Mouse (Mus musculus) brain, adult 2 months (tissue): Measurements from ENCODE around the gene Serpinh1.

Experiments
- DNase-seq: peaks from one replicate; pipeline ENCODE4 v3.0.0; 2011; ENCODE audit warnings: low read depth, low spot score

The Serpinh1 gene

GRCm38 (mm10) chr7:99352526-99353400 is at the start of gene Serpinh1:
TSS of gene Serpinh1 (minus strand) at chr7:99353239.
- DNase-seq = peak; percentile 19

- no peak for DNase-seq
Observed at GRCm38 (mm10) chr7:99402477-99402876, 49.4 kb upstream of the Serpinh1 start.

GRCm38 (mm10) chr7:99401373-99401772 is 48.3 kb upstream of the Serpinh1 start:
- no peak for DNase-seq

DNA sequence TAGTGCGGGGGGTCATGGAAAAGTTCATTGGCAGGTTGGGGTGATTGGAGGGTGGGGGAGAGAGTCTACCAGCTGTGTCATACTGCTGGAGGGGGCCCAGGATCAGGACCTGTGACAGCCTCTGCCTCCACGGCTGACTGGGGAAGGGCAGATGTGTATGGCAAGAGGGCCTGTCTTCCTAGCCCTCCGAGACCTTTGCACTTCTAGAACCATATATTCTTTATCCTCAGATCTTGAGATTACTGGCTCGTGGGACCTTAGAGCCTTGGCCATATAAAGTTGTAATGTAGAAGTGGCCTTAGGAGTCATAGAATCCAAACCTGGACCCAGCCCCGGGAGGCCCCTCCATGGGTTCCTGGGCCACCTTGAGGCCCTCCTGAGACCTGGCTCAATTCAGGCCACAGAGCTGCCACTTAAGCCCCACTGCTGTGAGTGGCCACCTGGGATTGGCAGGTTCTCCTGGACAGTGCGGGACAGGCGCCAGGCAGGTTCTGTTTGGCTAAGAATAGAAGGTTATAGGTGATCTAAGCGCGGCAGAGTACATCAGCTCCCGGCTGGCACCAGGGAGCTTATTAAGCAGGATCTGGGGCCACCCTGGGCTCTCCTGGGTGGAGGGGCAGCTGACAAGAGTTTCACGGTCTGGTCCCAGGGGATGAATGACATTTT is 44.1 kb upstream of the Serpinh1 start:
- peak; percentile 70 for DNase-seq

DNA sequence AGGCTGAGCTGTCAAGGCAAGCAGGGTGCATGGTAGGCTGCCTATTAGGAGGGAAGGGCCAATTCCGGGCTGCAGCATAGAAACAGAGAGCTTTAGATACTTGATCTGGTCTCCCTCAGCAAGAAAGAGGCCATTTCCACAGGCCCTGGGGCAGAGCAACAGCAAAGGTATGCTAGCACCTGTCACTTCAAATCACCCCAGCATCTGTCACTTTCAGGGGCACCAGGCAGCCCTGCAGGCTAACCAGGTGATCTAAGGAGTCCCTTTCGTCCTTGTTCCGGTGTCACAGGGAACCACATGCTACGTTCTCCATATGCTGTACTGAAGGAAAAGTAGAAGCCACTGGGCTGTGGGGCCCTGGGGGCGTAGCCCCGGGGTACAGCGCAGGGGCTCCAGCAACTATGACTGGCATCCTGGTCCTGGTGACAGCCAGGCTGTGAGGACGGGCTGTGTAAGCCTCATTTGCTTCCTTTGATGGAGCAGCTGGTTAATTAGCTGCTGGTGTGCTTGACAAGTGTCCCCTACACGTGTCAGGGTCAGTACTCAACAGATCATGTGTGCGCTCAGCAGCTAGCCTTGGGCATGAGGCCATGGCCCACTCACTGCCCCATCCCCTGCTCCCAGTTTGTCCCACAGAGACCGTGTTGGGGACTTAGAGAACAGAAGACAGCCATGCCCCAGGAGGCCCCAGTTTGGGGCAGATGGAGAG is 43.0 kb upstream of the Serpinh1 start:
- peak; percentile 66 for DNase-seq

DNA sequence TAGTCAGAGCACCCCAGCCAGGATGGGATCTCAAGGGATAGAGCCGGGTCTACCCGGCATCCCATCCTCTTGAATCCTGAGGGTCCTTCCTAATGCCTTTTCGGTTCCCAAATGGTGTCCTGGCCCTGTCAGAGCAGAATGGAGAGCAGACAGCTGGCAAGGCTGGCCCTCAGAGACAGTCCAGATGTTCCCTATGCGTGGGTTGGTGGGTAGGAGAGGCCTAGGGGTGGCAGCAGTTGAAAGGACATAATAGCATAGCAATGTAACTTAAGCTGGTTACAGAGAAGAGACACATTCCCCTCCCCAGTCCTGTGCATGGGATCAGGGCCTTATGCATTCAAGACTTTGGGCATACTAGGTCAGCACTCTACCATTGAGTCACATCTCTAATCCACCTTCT is 42.3 kb upstream of the Serpinh1 start:
- no peak for DNase-seq

DNA sequence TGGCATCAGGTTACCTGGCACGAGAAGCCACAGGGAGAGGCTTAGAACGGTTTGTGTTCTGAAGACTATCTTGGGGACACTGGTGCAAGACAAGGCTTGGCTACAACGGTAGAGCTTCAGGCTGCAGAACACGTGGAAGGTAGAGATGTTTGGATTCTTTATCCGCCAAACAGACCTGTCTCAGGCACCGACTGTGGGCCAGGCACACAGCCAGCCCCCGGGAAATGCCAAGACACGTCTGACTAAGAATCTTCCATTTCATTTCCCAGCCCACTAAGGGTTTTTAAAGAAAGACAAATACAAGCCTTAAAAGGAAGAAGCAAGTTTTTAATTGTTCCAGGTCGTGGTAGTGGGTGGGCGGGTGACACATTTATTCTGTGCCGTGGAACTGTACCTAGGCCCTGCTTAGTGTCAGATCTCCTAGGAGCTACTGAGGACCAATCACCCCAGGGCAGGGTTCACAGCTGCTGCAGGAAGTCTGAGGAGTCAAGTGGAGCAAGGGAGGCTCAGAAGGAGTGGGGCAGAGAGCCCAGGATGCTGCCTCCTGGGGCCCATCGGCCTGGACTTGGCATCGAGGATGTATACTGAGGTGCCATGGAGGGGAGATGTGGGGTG is 40.8 kb upstream of the Serpinh1 start:
- DNase-seq = peak; percentile 80

GRCm38 (mm10) chr7:99392696-99393095 is 39.7 kb upstream of the Serpinh1 start:
- no peak for DNase-seq

GRCm38 (mm10) chr7:99390559-99390958 is 37.5 kb upstream of the Serpinh1 start:
- peak; percentile 53 for DNase-seq

DNA sequence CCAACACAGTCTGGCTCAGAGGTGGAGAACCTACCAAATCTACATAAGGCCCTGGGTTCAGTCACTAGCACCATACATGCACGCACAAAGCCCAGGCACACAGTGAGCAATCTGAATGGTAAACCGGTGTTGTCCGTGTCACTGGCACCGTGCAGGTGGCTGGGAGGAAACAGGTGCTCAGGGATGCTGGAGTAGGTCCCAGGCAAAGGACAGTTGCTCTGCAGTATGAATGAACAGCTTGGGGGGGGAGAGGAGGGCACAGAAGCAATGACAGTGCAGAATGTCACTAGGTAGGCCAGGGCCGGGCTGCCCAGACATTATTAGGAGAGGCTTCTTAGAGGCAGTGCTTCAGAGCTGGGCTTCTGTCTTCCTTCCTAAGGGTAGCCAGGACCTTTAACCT is 34.3 kb upstream of the Serpinh1 start:
- peak; percentile 92 for DNase-seq

DNA sequence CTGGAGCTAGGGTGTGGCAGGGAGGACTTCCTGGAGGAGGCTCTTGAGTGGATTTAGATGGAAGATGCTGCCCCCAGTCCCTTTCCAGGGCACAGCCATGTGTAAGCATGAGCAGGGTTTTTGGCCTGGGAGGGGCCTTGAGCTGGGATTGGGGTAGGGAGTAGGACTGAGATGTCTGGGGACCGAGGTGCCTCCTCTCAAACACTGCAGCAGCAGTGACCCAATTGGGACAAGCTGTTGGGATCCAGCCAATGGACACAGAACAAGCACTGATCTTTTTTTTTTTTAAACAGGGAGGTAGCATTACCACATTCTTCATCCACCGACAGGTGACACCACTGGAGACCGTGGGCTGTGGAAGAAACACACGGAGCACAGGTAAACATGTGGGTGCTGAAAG is 33.8 kb upstream of the Serpinh1 start:
- DNase-seq = peak; percentile 50

DNA sequence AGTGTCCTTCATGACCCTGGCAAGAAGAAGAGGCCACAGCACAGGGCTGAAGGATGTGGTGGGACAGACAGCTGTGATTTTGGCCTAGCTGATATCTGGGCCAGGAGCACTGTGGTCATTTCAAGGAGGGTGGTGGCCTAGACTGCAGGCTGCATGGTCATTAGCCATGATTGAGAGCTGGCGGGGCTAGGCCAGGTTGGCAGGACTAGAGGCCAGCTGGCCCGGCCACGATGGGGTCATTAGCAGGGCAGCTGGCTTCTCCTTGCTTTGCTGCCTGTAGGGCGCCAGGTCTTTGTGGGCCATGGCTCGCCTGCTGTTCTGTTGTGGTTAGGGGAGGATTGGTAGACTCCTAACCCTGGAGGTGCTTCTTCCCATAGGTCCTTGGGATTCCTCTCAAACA is 33.0 kb upstream of the Serpinh1 start:
- DNase-seq = peak; percentile 87

- DNase-seq = no peak
Observed at GRCm38 (mm10) chr7:99384101-99384611, 31.1 kb upstream of the Serpinh1 start.

GRCm38 (mm10) chr7:99383246-99383645 is 30.2 kb upstream of the Serpinh1 start:
- DNase-seq = no peak

- no peak for DNase-seq
Observed at GRCm38 (mm10) chr7:99382088-99383000, 29.3 kb upstream of the Serpinh1 start.

DNA sequence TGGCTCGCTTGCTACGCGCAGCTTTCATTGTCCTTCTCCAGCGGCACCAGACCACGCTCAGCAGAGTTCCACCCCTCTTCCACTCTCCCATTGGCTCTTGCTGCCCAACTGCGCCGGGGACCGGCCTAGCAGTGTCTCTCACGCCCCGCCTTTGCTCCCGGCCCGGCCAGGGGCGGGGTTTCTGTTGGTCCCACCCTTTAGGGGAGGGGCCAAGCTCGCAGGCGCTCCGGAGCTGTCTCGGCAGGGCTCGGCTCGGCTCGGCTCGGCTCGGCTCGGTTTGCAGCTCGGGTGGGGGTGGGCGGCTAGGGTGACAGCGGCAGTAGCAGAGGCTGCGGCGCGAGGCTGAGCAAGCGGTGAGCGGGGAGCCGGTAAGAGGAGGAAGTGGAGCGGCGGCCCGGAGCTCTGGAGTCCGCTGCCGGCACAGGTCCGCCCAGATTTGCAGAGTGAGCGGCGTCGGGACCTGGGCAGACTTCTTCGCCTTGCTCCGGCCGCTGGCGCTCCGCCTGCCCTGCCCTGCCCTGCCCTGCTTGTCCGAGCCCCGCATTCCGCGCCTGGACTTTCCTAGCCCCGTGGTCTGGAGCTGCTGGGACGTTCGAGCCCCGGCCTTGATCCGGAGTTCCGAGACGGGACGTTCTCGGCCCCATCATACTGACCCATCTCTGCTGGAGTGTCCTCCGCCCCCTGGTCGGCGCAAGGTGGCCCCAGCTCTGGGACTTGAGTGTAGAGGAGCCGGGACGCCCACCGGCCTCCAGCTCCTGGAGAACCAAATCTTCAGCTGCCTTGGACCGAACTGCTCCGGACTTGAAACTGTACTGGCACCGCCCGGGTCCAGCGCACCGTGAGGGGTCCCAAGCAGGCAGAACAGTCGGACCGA is 28.4 kb upstream of the Serpinh1 start, which contains the start of gene Gdpd5:
Gene Gdpd5 (plus strand): TSS at position 201 of the 874 bp plus-strand sequence.
- peak; percentile 98 for DNase-seq

DNA sequence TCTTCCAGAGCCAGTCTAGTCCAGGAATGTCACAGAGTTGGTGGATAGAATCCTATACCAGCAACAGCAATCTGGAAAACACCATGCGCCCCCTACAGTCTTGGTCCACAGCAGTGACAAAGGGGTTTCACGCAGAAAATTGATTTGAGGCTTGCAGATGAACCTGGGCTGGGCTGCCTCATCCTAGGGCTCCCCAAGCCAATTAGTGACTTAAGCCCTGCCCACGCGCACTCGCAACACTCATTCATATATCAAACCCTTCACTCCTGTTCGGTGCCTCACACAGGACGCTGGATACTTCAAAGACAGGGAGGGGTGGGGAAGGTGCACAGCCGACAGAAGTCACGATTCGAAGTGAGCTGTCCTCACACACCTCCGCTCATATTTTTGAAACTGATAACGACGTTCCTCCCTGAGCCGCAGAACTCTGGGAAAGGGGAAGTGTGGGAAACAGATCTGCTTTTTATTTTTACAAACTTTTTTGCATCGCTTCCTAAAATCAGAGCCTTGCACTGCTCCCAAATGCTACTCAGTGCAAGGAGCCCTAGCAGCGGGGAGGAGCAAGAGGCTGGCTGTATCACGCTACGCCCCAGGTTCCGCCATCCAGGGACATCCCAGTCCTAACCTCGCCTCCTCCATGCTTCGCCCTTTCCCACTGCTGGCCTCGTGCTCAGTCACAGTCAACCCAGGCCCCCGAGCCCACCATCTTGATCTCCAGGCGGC is 27.6 kb upstream of the Serpinh1 start:
- DNase-seq = peak; percentile 68

DNA sequence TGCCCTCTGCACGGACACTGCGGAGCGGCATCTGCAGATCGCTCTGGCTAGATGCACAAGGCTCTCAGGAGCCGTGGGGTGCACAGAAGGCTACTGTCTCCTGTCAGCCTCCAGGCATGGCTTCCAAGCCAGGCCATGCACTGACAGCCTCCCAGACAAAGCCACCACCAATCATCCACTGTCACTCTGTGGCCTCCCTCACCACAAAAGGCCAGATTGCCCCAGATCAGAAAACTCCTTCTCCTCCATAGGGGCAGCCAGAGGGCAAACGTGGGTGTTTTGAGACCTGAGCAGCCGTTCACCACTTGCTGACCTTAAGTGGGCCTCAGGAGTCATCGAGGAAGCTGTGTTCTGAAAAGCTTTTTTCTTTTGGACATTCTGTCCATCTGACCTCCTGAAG is 25.8 kb upstream of the Serpinh1 start:
- DNase-seq = peak; percentile 50

- DNase-seq = peak; percentile 74
Observed at GRCm38 (mm10) chr7:99375455-99375854, 22.4 kb upstream of the Serpinh1 start.
